Mouse (Mus musculus) adrenal gland, adult 8-10 months (tissue): ENCODE measurements around the gene Atxn1. TPM values are rescaled to one million over a fixed set of nuclear protein-coding genes. Genes with fewer than 3 reads are reported as not detected.

ENCODE experiments used
- DNase-seq: peaks from one replicate; pipeline ENCODE4 v3.0.0; 2022
- total RNA-seq, 4 experiments: library from RNA; stranded (reverse); gene quantifications; 2 replicates each; pipeline ENCODE4 v1.2.4; 2022

Gene Atxn1
- total RNA-seq, 4 experiments from 2014 or later = 32.0 to 59.9 (median 48.1) TPM

- DNase-seq = no peak
These were observed 399.9 kb downstream of the Atxn1 start for GRCm38 (mm10) chr13:45564946-45565345.

- no peak for DNase-seq
These were observed 402.8 kb downstream of the Atxn1 start for GRCm38 (mm10) chr13:45562011-45562410.

DNA sequence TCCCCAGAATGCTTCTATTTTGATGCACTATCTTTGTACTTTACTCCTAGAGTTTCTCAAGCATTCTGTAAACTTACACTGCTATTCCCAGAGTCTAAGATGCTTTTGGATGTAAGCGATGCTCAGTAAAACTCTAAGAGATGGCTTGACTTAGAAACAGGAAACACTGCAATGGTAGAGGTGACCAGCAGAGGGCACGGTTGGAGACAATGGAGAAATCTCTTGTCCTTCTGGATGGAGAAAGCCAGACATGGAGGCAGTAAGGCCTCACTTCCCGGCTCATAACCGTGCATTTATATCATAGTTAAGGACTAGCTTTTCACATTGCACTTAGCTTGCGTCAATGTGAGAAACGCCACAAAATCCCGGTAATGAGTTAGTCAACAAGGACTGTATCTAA is 404.3 kb downstream of the Atxn1 start:
- DNase-seq = no peak

GRCm38 (mm10) chr13:45559258-45559657 is 405.6 kb downstream of the Atxn1 start:
- no peak for DNase-seq

GRCm38 (mm10) chr13:45558367-45558766 is 406.4 kb downstream of the Atxn1 start:
- no peak for DNase-seq

DNA sequence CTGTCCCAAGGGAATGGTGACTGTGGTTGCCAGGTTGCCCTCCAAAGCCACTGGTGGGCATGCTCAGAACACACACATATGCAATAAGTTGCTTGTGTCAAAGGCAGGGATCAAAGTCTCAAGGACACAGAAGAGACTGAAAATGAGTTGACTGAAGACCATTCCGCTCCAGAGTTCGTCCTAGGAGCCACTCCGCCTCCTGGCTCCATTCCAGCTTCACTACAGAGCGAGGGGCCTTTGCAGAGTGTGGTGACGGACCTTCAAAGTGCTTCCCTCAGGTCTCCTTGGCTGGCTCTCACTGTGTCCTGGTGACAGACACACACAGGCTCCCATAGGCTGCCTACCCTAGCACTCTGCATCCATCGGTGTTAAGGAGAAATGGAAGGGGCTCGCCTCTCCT is 411.1 kb downstream of the Atxn1 start:
- DNase-seq = no peak

DNA sequence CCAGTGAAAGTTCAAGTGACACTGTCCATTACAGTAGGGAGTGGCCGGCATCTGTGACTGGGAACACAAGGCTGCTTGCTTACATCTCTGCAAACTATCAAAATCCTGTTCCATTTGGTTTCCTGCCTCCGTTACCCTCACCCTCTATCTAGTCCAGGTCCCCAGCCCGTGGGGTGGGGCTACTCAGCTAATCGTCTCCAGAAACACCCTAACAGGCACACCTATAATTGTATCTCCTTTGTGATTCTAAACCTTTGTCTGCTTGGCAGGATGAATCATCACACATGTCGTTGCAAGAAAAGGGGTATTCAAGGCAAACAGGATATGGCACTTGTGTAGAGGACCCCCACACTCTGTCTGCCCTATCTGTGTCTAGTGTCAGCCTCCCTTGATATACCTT is 417.3 kb downstream of the Atxn1 start:
- no peak for DNase-seq

- DNase-seq = no peak
These were observed 417.9 kb downstream of the Atxn1 start for GRCm38 (mm10) chr13:45546946-45547345.

DNA sequence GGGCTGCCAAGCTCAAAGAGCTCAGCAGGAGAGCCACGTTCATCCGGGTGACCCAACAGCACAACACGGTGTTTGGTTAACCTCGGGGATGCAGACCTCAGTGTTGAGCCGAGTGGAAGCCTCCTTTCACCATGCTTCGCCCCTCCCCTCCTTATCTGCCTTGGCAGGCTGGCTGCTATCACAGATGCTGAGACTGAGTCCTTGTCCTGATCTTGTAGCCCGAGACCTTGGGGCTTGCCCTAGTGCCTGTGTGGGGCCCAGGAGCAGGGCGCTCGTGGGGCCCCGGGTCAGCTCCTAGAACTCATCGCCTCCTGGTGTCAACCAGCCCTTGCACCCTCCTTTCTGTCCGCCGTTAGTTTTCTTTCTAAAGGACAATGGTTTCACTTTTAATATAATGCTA is 418.8 kb downstream of the Atxn1 start:
- DNase-seq = no peak

DNA sequence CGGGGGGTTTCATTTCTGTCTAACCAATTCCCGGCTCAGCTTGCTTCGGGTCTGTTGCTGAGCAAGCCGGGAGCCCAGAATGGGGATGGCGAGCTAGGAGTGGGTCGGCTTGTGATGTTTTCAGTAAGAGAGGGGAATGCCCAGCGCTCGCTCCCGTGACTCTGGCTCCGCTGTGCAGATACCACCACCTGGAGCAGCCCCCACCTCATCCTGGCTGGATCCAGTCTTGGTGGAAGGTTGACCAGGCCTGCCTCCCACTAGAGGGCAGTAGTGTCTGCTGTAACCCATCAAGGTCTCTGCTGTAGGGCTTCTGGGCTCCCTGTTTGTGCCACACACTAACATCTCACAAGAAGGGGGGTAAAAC is 425.6 kb downstream of the Atxn1 start:
- peak; percentile 44 for DNase-seq

DNA sequence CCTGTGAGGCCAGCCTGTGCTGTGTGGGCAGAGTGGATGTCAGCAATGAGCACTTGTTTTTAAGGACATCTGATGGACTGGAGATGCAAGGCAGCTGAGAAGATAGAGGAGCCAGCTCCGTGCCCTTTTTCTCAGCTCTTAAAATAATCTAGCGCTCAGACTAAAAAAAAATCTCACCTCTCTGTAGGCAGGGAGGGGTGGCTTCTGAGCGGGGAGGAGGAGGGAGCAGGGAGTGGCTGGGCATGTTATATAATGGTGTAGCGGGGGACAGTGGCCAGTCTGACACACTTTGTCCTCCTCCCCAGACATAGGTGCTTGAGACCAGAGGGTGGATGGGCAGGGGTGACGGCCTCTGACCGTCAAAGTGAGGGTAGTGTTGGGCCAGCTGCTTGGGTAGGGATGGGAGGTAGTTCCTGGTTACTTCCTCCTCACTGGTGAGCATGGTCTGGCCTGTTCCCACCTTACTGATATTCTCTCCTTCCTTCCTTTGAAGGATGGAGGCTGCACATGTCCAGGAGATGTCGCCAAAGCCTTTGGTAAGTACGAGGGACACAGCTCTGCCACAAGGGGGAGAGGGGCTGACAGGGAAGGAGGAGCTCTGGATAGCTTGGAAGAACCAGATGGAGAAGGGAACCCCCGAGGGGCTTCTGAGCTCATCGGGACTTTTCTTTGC is 426.1 kb downstream of the Atxn1 start:
- DNase-seq = peak; percentile 37

- no peak for DNase-seq
These were observed 426.7 kb downstream of the Atxn1 start for GRCm38 (mm10) chr13:45538091-45538490.

- no peak for DNase-seq
These were observed 427.7 kb downstream of the Atxn1 start for GRCm38 (mm10) chr13:45537110-45537509.

DNA sequence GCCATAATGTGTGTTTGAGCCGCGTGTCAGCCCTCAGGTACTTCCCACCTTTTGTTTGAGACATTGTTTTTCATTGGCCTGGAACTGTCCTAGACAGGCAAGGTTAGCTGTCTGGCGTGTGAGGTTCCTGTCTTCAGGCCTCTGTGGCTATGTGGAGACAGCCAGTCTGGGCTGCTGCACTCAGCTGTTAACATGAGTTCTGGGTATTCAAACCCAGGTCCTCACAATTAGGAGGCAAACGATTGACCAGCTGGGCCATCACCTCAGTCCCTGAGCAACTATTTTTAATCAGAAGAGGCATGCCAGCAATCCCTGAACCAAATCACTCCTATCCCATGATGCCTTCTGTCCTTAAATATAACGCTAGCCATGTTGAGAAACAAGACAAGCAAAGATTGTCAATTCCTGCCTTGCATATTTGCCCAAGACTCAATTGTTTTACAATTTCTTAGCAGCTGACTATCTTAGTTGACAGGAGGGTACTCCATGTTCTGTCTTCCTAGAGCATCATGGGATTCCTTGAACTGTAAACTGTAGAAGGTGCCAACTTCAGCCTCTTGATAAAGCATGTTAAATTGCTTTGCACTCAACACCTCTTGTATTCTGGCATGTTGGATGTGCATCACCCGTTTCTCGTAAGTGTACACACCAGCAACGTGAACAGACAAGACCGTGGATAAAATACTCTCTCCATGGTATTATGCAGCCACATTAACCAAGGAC is 428.9 kb downstream of the Atxn1 start:
- DNase-seq = no peak

DNA sequence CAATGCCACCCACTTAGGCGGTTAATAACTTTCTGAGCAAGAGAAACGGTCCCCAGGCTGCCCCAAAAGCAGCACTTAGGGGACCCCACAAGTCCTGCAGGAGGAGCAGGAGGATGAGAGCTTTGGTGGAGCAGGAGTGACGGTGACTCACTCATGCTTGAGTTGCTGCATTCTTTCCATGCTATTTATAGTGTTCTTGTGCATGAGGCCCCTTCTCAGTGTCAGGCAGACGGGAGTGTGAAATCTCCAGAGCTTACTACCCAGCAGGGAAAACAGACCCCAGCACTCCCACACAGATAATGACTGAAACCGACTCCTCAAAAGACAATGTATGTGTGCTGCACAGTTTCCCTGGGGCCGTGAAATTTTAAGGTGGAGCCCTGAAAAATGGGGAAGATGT is 434.1 kb downstream of the Atxn1 start:
- DNase-seq = no peak

DNA sequence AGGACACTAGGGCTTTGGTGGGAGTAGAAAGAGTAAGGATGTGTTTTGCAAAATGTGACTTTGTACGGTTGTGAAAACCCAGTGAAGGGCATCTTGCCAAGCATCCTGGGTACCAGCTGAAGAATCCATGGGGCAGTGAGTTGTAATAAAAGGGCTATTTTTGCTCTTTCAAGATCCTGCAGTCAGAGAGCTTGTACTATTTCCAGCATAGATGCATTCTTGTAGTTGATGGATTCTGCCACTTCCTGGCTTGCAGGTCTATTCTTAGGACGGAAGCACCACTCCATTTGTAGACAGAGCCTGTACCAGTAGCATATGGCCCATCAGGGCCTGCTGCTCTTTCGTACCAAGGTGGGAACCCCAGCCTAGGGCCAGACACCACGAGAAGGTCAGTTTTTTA is 436.0 kb downstream of the Atxn1 start:
- DNase-seq = no peak

DNA sequence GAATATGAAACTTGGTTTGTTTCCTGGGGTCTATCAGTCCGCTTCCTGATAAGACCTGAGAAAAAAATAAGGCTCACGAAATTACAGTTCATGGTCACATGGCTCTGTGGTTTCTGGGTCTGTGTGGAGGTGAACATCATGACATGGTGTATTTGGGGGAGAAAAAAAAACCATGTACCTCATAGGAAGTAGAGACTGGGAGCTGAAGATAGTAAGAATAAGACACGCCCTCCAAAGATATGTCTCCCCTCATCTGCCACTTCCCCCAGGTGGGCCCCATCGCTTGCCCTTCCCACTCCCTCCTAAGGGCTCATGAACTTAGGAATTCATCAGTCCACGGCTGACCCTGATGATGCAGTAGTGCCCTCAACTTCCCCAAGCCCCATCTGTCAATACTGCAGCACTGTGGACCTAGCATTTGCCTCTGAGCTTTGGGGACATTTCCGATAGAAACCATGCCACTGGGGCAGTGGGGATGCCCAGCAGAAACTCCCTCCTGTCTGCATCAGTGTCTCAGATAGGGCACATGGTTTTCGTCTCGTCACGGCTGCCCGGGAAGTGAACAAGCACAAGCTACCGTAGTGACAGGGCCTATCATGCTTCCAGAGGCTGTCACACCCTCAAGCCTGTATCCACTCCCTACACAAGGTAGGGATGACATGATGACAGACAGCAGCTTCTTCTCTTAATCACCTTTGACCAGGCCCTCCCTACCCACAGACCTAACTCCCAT is 437.4 kb downstream of the Atxn1 start:
- no peak for DNase-seq

DNA sequence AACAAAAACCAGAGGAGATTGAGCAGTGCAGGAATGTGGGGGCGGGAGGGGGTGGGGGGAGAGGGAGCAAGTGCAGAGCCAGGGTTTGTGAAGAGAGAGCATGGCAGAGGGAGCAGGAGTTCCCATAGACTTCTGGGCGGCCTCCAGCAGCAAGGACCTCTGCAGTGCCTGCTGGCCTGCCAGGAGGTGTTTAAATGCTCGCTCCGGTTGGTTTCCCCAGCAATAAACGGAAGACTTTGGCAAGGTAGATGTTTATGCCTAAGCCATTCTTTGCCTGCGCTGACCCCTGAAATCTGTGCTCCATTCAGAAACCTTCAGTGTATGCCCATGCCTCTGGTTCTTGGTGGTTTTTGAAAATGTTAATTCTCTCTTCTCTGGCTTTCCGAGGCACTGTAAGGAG is 438.6 kb downstream of the Atxn1 start:
- no peak for DNase-seq

DNA sequence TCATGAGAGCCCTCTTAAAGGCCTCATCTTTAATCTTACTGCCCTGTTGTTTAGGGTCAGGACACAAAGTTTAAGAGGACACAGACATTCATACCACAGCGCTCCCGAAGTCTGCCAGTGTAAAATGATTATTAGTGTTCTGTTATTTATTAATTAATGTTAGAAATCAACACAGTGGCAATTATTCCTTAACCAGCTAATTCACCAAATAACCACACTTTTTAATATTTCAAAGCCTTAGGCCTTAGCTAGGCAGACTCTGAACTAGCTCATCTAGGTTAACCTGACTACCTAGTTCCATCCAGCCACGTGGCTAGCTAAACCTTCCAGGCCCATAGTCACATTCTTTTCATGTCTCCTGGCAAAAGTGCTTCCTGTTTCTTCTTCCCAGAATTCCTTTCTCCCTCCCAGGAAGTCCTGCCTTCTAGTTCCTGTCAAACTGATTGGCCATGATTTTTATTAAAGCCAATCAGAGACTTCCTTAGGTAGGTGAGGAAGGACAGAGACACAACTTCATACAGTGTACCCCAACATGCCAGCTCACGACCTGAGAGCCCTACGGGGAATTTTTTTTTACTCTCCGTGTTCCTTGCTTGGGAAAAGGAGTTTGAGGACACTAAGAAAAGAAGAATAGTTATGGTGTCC is 439.9 kb downstream of the Atxn1 start:
- DNase-seq = no peak

- peak; percentile 60 for DNase-seq
These were observed 440.5 kb downstream of the Atxn1 start for GRCm38 (mm10) chr13:45524305-45524704.

DNA sequence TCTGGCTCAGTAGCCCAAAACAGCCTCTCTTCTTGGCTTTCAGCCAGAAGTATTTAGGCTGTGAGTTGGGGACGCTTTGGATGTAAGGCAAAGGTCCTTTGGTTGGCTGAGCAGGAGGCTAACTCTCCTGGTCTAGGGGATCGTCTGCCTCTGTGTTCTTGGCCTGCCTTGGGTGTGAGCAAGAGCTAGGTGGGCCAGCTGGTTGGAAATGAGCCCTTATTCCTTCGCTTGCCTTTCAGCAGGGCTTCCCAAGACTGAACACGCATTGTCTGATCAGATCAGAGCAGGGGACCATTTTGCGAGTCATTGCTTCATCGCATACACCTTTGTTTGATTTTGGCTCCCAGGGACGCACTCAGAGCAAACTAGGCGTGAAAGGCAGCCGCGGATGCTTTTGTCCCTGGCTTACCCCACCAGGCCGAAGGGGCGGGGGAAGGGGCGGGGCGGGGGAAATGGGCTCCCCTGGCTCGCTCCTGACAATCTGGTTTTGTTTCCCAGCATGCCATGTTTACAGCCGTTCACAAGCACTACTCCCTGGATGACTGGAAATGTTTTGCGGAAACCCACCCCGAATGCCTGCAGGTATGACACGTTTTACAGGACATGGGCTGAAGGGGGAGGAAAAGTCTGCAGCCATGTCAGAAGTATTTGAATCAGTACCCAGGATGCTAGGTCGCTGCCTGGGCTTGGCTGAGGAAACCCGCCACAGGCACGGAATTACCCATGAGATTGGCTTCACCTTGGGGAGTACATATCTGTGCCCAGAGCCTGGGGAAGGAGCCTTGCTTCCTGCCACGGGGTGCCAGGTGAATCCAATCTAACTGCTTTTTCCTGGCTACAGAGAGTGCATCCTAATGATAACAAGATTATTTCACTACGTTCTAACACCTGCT is 448.1 kb downstream of the Atxn1 start:
- DNase-seq = no peak

DNA sequence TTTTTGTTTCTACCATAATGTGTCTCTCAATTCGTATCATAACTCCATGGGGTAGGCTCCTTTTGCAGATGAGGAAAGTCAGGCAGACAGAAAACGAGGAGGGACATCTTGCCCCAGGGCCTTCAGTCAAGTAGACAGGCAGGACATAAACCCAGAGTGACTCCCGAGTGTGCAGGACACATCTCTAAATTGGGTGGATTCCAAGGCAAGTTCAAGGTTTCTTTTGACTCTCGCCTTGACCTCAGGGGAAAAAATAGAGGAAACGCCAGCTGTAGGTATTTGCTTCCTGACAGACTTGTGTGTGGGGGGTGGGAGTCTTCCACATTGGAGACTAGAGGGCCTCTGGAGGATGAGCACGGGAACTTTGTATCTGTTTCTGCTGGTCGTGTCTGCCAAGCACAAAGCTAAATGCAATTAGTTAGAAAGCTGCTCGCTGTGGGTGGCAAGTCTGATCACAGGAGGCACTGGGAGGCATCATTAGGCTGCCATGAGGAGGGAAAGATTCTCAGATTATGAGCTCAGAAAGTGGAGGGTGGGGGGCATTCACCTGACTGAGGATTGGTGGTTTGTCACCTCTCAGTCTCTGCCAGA is 449.9 kb downstream of the Atxn1 start:
- no peak for DNase-seq
